Mouse (Mus musculus) adrenal gland, postnatal 10 days (tissue): ENCODE measurements around the gene Tada2b. TPM values are rescaled to one million over a fixed set of nuclear protein-coding genes. Genes with fewer than 3 reads are reported as not detected.

Experiments used
- DNase-seq: peaks from one replicate; pipeline ENCODE4 v3.0.0; 2021; ENCODE audit warnings: mixed read lengths
- total RNA-seq, 2 experiments: library from RNA; stranded (reverse); gene quantifications; 2 replicates each; pipeline ENCODE4 v1.2.3; 2021

The Tada2b gene
- total RNA-seq, 2 experiments from 2014 or later: 32.6 to 34.8 TPM

DNA sequence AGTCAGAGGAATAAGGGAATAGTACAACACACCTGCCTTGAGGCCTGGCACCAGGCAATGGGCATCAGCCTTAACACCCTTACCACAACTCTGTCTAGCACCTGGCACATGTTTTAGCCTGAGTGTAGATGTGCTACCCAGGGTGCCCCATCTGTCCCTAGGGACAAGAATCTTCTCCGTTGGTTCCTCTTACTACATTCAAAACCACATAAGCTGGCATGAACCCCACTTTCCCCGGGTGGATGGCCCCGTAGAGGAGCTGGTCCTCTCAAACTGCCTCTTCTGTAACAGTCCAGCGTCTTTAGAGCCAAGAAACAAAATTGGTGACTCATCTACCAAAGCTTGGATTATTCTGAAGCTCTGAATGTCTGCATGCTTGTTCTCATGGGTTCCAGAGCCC, 3.7 kb downstream of the Tada2b start:
- no peak for DNase-seq

DNA sequence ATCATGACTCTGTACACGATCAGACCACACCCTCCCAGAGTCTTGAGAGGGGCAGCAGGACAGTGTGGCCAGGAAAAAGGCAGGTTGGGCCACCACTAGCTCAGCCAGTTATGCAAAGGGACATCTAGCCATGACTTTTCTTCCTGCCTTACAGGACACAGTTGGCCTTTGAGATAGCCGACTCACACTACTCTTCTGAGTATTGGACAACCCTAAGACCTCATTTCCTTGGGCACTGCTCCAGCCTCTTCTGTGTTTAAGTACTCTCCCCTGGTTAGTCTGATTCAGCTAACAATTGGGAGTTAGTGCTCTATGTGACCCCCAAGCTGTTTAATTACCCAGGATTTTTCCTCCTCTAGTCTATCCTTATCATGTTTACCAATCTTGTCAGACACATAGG, 4.3 kb downstream of the Tada2b start:
- DNase-seq: no peak

DNA sequence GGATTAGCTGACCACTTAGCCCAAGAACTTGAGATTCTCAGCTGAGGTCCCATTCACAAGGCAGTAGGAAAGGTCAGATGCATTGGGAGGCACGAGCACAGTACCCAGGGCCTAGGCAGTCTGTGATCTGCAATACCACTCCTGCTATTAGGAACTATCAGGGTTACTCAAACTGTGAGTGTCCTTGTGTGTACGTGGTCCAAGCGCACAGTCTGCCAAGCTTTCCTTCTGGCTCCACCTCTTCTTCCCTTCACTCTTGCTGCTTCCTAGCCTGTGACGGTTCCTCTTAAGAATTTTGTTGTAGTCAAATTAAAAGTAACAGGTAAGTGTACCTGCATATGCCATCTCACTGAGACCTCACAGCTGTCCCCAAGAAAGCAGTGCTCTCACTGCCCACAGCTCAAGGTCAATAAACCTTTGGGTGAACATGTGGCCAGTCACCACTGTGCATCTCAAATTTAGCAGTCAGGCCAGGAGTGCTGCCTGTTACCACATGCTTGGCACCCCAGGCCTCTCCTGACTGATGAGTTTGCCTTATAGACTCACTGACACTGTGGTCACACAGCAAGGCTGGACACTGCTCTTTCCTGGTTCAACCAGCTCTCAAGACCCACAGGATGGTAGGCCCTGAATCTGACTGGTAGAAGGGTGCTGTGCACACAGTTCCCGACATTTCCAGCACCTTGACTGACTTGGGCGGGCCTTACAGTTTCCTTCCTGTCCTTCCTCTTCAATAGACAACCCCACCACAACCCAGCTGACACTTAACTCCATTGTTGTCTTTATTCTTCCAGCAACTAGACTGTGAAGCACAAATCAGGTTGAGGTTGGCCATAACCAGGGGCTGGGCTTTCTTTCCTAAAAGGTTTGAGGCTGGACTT, 5.3 kb downstream of the Tada2b start:
- peak; percentile 43 for DNase-seq

DNA sequence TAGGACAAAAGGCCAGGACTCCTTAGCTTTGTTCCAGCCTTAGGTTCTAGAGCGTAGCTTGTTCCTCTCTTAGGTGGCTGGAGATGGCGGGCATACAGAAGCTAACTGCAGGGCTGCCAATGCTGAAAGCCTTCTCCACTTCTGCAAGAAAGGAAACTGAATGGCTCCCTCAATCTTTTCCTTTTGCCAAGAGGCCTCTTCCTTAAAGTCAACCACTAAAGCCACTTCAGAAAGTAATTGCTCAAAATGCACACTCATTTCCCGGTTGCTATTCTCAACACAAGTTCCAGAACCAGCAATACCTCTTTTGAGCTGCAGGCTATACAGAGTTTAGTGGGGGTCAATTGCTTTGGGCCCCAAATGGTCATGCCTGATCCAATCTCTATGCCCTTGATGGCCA, 6.6 kb downstream of the Tada2b start:
- DNase-seq: no peak

DNA sequence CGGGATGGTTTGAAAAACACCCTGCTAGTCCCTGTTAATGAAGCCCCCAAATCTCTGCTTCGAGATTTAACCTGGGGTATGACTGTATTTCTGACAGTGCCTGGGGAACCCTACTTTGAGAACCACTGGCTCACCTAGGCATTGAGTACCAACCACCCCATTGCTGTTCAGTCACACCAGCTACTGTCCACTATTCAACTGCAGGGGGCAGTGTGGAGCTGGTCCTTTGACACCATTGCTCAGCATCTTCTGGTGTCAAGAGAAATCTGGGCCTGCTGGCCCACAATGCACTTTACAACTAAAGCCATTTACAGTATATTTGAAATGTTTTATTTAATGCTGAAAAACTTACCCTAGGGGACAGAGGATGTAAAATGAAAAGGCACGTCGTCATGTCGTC, 9.8 kb downstream of the Tada2b start:
- DNase-seq: peak; percentile 81

DNA sequence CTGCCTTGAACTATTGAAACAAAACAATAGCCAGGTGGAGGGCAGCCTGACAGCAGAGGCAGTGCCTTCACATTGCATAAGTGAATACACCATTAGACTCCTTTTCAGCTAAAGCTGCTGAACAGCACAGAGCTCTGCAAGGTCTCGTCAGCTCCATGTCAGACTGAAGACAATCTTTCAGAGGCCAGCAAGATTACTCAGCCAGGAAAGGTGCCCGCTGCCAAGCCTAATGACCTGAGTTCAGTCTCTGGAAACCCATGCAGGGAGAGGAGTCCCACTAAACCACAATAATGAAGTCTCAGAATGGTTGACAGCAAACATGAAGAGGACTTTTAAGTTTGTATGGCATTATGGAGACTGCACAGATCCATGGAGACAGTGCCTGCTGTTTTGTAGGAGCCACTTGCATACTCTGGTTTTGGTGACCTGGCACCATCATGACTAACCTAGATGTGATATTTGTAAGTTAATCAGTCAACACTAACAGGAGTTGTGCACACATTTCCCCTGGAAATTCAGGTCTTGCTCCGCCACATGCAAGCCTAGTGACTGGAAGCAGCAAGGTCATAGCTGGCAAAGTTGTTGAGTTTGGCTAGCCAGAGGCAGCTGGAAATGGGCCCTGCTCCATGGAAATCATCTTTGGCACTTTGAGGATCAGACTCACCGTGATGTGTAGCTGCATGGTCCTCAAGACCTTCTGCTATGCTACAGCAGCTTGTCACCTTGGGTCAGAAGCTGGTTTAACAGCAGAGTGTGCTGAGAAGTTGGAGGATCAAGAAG, 11.0 kb downstream of the Tada2b start:
- DNase-seq: peak; percentile 50

DNA sequence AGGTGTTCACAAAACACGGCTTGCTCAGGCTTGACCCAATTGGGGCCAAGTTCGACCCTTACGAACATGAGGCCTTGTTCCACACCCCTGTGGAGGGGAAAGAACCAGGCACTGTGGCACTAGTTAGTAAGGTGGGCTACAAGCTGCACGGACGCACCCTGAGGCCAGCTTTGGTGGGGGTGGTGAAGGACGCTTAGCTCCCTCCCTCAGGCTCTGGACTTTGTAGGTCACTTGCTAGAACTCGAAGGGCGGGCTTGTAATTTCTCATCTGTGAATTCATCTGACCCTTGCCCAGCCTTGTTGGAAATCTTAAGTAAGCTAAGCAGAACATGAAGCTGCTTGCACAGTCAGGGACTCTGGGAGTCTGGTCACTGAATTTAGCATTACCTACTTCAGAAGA, 12.9 kb downstream of the Tada2b start:
- DNase-seq: no peak

DNA sequence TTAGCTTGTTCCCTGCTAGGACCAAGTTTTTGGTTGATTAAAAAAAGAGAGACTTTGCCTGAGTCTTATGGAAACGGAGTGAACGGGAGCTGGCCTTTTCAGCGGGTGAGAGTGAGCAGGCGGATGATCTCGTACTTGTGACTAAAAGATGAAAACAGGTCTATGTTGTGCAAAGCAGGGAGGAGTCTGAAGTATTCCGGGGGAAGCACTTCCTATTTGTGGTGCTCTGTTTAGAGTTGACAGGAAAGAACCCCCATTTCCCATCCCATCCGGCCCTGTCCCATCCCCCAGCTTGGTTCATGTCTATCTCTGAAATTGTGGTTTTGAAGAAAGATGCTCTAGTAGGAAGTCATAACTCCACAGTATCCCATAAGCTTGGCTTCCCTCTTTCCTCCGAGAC, 18.2 kb downstream of the Tada2b start:
- no peak for DNase-seq

DNA sequence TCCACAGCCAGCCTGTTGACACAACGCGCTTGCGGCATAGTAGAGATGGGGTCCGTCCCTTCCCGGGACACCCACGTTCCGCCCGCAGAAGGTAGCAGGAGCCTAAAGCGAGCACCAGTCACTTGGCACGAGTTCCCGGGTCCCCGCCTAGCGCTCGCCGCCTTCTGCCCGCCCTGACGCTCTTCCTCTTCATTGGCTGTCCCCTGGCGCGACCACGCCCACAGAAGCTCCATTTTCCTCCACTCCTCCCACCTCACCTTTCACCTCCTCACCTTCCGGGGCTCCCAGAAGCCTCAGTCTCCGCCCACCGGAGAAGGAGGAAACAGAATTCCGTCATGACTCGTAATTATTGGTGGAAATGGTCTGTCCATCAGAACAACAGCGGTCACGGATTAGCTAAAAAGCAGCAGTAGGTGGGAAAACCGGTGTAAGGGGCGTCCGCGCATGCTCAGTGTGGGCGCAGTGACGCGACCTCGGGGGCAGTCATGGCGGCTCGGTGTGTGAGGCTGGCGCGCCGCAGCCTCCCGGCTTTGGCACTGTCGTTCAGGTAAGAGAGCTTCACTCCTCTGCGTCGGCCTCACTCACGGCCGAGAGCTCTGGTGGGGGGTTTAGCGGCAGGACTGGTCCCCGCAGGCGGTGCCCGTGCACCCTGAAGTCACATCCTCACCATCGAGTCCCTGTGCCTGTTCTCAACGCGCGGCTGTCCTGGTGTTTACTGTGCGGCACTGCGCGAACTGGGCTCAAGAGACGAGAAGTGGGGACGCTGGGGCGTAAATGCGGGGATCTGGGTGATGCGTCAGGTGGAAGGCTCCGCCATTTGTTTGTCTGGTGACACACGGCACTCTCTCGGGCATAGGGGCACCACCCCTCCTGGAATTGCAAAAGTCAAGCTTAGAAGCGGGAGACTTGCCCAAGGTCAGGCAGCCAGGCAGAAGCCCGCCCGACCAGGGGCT, 19.1 kb downstream of the Tada2b start, which contains the start of gene Grpel1:
TSS of gene Grpel1 (plus strand) at position 290 of the 953 bp plus-strand sequence.
- peak; percentile 96 for DNase-seq

DNA sequence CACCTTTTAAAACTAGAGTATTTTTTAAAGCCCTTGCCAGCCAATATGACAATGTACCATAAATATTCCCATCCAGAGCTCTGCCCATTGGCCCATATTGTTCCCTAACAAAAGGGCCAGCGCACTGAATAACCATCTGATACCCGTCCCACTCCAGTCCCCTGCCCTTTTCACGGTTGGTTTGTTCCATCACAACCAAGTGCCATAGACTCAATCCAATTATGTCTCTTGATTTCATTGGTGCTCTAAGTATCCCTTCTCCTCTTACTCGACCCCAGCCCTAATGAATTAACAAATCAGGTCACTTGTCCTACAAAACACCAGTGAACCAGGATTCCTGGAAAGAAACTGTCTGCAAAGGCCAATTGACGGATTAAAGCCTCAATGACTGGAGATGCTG, 20.7 kb downstream of the Tada2b start:
- DNase-seq: no peak

DNA sequence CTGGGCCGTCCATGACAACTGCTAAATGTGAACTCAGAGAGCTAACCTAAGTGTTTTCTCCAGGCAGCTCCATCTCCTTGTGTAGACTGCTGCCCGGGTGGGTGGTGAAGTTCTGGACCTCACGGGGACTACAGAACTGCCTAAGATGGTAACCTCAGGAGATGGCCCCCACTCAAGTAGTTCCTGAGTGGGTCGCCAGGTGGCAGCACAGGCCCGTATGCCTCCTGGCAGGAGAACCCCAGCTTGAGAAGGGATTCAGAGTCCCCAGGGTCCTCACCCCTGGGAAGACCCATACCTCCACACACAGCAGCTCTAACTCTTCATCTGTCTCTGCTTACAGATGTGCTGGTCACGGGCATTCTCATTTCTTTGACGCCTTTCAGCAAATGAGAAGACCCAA, 21.3 kb downstream of the Tada2b start:
- DNase-seq: peak; percentile 91

DNA sequence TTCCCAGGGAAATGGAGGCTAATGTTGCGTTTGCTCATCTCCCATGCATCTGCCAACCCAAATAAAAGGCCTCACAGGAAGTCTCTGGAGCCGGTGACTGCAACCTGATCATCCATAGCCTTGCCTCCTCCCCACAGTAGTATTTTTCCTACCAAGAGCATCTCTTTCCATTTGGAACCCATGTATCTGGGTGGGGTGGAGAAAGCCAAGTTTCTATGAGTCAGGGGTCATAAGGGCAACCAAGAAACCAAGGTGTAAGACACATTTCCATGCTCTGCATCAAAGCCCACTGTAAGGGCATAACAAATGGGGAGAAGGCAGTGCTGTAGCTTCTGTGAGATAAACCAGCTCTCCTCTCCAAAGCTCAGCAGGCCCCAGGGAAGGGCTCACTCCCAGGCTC, 22.9 kb downstream of the Tada2b start:
- no peak for DNase-seq

DNA sequence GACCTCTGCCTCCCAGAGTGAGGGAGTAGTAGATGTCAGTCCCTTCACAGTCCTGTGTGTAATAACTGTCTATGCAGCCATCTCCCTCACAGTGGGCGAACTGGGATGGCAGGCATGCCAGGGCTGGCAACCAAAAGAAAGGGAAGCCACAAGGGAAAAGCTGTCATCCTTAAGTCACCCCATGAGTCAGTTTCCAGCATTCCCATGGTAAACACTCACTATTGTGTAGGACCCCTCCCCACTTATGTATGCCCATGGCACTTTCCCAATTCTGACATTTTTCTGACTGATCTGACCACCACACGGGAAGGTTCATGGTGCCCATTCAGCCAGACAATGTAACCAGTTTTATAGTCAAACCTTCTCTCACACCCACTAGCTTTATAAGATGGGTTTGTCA, 23.4 kb downstream of the Tada2b start:
- DNase-seq: no peak

DNA sequence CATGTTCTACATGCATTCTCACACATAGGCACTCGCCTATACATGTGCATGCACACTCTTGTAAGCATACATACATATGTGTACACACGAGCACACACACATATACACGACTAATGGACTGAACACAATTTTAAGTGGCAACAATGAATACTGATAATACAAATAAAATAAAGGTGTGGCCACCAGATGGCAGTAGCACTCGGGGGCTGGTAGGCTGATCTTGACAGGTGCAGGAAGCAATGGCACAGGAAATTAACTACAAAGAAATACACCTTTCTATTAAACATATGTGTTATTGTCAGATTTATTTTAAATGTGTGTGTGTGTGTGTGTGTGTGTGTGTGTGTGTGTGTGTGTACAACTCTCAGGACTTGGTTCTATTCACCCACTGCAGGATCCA, 25.2 kb downstream of the Tada2b start:
- DNase-seq: peak; percentile 67

DNA sequence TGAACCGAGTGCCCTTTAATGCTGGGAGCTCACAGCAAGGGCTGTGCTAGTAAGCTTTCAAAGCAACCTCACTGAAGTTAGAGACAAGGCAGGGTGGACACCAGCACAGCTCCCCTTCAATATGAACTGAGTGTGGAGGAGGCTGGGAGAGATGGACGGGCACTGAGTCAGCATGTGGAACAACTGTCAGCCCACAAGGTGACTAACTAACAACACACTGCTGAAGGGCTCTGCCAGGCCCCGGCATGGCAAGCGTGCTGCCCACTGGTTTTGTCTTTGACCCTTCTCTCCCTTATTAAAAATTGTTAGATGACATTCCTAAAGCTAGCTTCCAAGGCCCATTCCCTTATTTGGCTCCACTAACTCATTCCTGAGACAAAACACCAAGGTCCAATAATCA, 26.4 kb downstream of the Tada2b start:
- no peak for DNase-seq

DNA sequence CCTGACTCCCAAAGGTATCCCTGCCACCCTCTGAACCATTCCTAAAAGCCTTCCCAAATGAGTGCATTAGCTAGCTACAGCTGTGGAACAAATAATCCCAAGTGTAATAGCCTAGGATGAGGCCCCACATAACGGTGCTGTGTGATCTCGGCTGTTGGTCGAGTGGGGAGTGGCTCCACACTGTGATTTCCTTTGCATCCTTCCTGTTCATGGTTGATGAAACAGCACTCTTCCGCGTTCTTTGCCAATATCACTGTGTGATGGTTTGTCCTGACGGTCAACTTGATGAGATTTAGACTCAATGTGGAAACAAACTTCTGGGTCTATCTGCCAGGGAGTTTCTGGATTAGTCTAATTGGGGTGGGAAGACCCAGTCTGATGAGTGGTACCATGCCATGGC, 31.3 kb downstream of the Tada2b start:
- DNase-seq: no peak

DNA sequence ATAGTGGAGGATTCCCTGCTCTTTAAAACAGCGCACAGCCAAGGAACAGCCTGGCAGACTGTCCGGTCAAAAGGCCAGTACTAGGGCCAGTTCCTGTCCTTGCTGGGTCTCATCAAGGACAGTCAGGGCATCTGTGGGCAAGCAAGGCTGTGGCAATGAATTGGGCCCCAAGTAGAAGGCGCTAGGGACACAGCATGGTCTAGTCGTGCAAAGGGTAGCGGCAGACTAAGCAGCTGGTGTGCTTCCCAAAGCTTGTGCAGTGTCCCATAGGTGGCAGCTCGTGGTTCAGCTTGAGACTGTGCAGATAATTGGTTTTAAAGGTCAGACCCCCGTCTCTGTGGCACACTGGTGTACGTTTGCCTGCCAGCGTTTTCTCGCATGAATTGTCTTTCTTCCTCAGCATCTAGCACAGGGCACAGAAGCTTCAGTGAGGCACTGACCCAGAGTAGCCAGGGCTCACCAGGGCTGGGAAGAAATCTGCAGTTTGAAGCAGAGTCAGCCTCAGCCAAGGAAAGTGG, 32.2 kb downstream of the Tada2b start:
- DNase-seq: no peak

DNA sequence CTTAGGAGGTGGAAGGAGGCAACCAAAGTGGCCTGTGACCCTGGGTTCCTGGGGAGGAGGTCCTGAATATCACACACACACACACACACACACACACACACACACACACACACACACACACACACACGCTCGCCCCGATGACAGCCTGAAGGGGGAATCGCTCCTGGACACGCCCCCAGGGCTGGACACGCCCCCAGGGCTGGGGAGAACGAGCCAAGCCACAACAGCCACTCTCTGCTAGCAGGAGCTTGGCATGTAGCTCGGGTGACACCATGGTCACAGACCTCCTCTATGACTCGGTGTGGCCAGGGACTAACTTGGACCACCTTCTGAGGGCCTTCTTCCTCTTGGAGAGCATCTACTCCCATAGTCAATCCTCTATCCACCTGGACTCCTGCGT, 33.0 kb downstream of the Tada2b start:
- DNase-seq: peak; percentile 47

DNA sequence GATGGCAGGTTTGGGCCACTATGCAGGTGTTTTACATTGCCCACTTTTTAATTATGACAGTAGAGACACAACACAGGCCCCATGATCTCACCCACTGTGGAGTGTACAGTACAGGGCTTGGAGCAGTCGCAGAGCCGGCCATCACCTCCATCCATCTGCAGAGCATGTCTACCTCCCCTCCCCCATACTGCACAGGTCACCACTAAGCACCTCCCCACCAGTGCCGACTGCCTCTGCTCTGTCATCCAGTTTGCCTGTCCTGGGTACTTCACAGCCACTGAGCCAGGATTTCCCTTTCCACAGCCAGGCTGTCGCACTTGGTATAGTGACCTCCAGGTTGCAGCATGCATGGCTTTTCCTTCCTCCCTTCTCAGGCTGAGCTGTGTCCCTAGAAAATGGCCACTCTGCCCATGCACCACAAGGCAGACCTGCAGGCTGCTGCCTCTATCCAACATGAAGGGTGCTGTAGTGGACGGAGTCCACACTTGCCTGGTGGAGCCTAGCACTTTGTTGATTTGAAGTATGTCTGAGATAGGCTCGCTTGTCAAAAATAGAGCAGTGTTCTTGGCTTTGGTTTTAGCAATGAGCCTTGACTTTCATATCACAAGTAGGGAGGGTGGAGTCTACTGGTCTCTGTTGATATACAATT, 34.3 kb downstream of the Tada2b start:
- DNase-seq: peak; percentile 26

DNA sequence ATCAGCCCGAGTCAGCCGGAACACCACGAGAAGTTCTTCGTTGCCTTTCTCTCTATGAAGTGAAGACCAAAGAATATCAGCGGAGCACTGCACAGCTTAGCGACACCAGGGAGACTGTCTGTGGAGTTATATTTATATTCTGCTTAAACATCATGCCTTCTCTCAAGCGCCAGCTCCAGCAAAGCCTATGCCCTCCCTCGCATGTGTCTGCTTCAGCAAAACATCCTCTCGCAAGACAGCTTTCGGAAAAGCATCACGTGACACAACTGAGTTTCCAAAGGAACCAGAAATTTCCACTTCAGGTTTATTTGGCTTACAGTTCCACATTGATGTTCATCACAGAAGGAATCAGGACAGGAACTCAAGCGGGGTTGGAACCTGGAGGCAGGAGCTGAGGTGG, 36.2 kb downstream of the Tada2b start:
- no peak for DNase-seq

DNA sequence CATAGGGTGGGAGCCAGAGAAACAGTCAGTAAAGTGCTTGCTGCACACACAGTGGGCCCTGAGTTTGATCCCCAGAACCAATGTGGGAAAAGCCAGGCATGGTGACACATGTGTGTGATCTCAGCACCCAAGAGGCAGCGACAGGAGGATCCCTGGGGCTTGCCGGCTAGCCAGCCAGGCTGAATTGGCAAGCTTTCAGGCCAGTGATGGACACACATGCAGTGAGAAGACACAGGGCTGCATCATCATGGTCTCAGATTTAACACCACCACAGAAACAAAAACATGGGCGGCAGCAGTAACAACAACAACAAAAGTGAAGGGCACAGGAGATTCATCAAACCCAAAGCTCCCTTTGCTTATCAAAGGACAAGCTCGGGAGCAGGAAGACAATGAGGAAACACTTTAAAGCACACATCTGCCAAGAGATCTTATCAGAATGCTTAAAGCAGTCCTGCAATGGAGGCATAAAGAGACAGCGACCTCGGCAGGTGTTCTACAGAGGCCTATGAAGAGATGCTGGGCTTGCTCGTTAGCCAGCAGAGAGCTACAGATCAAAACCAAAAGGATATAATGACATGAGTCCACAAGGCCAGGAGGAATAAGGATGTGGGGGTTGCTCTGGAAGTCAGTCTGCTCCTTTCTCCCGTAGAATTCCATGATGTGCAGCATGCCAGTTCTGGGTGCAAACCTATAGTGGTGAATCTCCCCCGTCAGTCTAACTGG, 37.8 kb downstream of the Tada2b start:
- peak; percentile 34 for DNase-seq
